Mouse (Mus musculus) C2C12 (cell line): ENCODE measurements around the gene Gucy2c.

ENCODE experiments used
- CTCF ChIP-seq: IDR thresholded peaks from one replicate; pipeline ENCODE4 v1.5.1; 2011; ENCODE audit not compliant: control insufficient read depth, insufficient read depth, insufficient read length
- MAX ChIP-seq: IDR thresholded peaks from one replicate; pipeline ENCODE4 v1.6.1; 2011; ENCODE audit warnings: mild to moderate bottlenecking, control low read depth
- MYOG ChIP-seq: IDR thresholded peaks from one replicate; pipeline ENCODE4 v1.6.1; 2011; ENCODE audit not compliant: control insufficient read depth, insufficient read length; ENCODE audit errors: extremely low read depth
- USF1 ChIP-seq: IDR thresholded peaks from one replicate; pipeline ENCODE4 v1.6.1; 2011; ENCODE audit warnings: low read depth, mild to moderate bottlenecking, control low read depth, moderate library complexity

DNA sequence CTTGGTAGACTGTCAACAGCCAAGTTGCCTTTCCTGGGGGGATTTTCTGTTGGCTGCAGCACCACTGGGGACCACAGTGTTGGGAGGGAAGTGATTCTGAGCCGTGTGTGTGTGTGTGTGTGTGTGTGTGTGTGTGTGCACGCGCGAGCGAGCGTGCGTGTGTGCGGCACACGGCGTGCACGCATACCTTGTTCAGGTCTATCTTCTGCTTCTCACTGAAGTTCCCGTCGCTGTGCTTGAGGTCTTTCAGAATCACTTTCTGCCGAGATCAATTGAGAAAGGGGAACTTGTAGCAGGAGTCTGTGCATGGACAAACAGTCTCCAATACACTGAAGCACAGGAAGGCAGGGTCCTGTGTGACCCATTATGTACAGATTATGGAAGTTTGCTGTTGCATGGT lies 53.4 kb downstream of the Gucy2c start:
- TF ChIP-seq MAX: no peak
- TF ChIP-seq CTCF: no peak
- no peak for TF ChIP-seq USF1
- no peak for TF ChIP-seq MYOG
